Comparison of ENCODE assay signal across 8 mouse cellular contexts in genomic region chr14:12284141-12284912, GRCm38 (mm10). TPM values are rescaled to one million over a fixed set of nuclear protein-coding genes. Genes with fewer than 3 reads are reported as not detected.
DNase-seq lines count a peak whose midpoint lies in the region; ATAC-seq lines count a peak whose summit lies in the region.

TSS of gene 3830406C13Rik (plus strand) at chr14:12284173.

- ATAC-seq in hindbrain, embryonic 16.5 days, result peak; percentile 99

- H3K27ac ChIP-seq in hindbrain, embryonic 16.5 days (ENCODE audit: low read depth, low read length), result peak within 1 kb of the TSS; percentile 80
- peak within 1 kb of the TSS; percentile 76 for H3K27ac ChIP-seq in macrophage

- no peaks in the 10 kb centered on the region for H3K79me2 ChIP-seq in macrophage (ENCODE audit: inconsistent target)

- peaks cover 2% of the 10 kb centered on the region; the same call in 1 of the 2 replicates for H3K4me1 ChIP-seq in hindbrain, embryonic 16.5 days (ENCODE audit: control insufficient read depth, insufficient read depth, low read depth, low read length)

- H3K27me3 ChIP-seq in hindbrain, embryonic 16.5 days (replicated peaks; ENCODE audit: control insufficient read depth, insufficient read depth, low read length), result no peaks in the 10 kb centered on the region

- under 1% methylated on average over 47 of the region's 48 CpGs for WGBS in hindbrain, embryonic 16.5 days
- WGBS in macrophage (ENCODE audit: missing documents), result under 1% methylated on average over 48 of the region's 48 CpGs

- peak within 1 kb of the TSS; percentile 92 for H3K9ac ChIP-seq in hindbrain, embryonic 16.5 days (ENCODE audit: low read depth, low read length)

- no peaks in the 10 kb centered on the region for H3K9me3 ChIP-seq in hindbrain, embryonic 16.5 days (ENCODE audit: control insufficient read depth, low read length)

- peak within 1 kb of the TSS; percentile 94 for H3K4me3 ChIP-seq in hindbrain, embryonic 16.5 days (ENCODE audit: low read length)
- peak within 1 kb of the TSS; percentile 63 for H3K4me3 ChIP-seq in macrophage (ENCODE audit: inconsistent target)

- DNase-seq in T-cell, adult 2 months (ENCODE audit: low spot score), result peak; percentile 70
- DNase-seq in cerebellum, postnatal 36 days, result peak; percentile 84
- DNase-seq in gastrocnemius, adult 18-20 months (ENCODE audit: low spot score), result peak; percentile 84
- peak; percentile 84 to 90 for DNase-seq in left cerebral cortex, adult 18-20 months (ENCODE audit: low spot score in 2 of 2)
- DNase-seq in right cerebral cortex, adult 18-20 months, result peak; percentile 92
- peak; percentile 45 for DNase-seq in urinary bladder, postnatal 10 days (ENCODE audit: low spot score)

- peak within 1 kb of the TSS; percentile 83 for H3K4me2 ChIP-seq in hindbrain, embryonic 16.5 days (ENCODE audit: low read length)

- H3K36me3 ChIP-seq in hindbrain, embryonic 16.5 days (ENCODE audit: control insufficient read depth, insufficient read depth, low read length), result no peaks in the 10 kb centered on the region
- H3K36me3 ChIP-seq in macrophage (ENCODE audit: inconsistent target), result no peaks in the 10 kb centered on the region

RNA-seq across cellular contexts. Expression of gene 3830406C13Rik, which starts in this region (rescaled TPM):
- total RNA-seq in gastrocnemius, adult 18-20 months (2021), result 10 to 100 TPM; 12.1 to 12.4 TPM
- 39.1 and 42.3 TPM in 2 replicates for polyA plus RNA-seq in hindbrain, embryonic 16.5 days (2015; fragmentation: Nextera tagmentation; extraction: Ambion mirVana)
- total RNA-seq in left cerebral cortex, adult 18-20 months (2021), result 10 to 100 TPM; 29.1 to 29.2 TPM
- 10 to 100 TPM; 11.7 to 95.4 (median 49.1) TPM for total RNA-seq in macrophage (2018; cell fraction: chromatin; rRNA removed)
- 10 to 100 TPM; 21.6 to 48.0 (median 34.5) TPM for total RNA-seq in macrophage (2018; cell fraction: cytosol; rRNA removed)
- total RNA-seq in macrophage (2018; cell fraction: nucleus; rRNA removed), result 100 to 1,000 TPM in 2 of 26 experiments, 10 to 100 TPM in 24; 20.7 to 133 (median 51.4) TPM
- polyA plus RNA-seq in macrophage (2018), result 38.6 to 107 TPM (median 50.4 TPM) in 3 replicates

Comparison
In these comparisons a context has a peak if more than half of its experiments do, and no peak if none do; other contexts are left out.
1. Peak in every context shown above with its lines: DNase-seq, ATAC-seq, H3K4me3 ChIP-seq and H3K27ac ChIP-seq.